In the genomic region with DNA sequence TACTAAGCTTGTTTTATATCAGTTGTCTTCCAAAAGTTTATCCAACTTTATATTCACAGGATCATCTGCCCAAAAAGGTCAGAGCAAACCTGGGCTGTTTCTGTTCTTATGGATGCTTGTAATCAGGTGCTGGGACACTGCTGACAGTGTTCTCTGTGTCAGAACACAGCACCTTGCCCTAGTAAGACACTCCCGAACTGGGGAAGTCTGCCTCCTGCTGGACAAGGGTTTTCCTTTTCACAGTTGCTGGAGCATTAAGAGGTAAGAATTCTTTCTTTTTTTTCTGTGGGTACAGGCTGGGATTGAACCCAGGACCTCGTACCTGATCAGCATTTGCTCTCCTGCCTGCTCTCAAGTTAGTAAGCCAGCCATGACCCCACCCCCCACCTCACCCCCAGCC, we compare ENCODE assay signal across 10 mouse cellular contexts.
DNase-seq lines count a peak whose midpoint lies in the region; ATAC-seq and TF ChIP-seq lines count a peak whose summit lies in the region.
"Had no signal": no experiment of that assay in that cellular context is flagged by ENCODE, and none has a peak within 500 bp of the region (broad histone marks: within the 10 kb centered on the region; RNA-seq: fewer than 3 reads in every experiment).

No protein-coding gene starts in this region.

- no peaks in the 10 kb centered on the region for H3K27me3 ChIP-seq in hindbrain, embryonic 11.5 days (ENCODE audit: control insufficient read depth, insufficient read depth, low read length)
- no peaks in the 10 kb centered on the region for H3K27me3 ChIP-seq in hindbrain, embryonic 14.5 days (ENCODE audit: control insufficient read depth, insufficient read depth, low read length)
- H3K27me3 ChIP-seq in ES-Bruce4 (ENCODE audit: control insufficient read depth, insufficient read depth, low read length, poor library complexity, severe bottlenecking): no peaks in the 10 kb centered on the region
- H3K27me3 ChIP-seq in forebrain, embryonic 13.5 days: no peaks in the 10 kb centered on the region

- H3K9me3 ChIP-seq in hindbrain, embryonic 11.5 days (ENCODE audit: control insufficient read depth, low read length): no peaks in the 10 kb centered on the region
- H3K9me3 ChIP-seq in hindbrain, embryonic 14.5 days (ENCODE audit: control insufficient read depth, low read length): no peaks in the 10 kb centered on the region
- no peaks in the 10 kb centered on the region for H3K9me3 ChIP-seq in ES-Bruce4 (replicated peaks; ENCODE audit: control insufficient read depth, insufficient read depth, low read length, poor library complexity, severe bottlenecking)
- H3K9me3 ChIP-seq in forebrain, embryonic 13.5 days (replicated peaks): no peaks in the 10 kb centered on the region

- no peaks in the 10 kb centered on the region for H3K36me3 ChIP-seq in hindbrain, embryonic 11.5 days (ENCODE audit: control insufficient read depth, insufficient read depth, low read length)
- peaks cover 15% of the 10 kb centered on the region for H3K36me3 ChIP-seq in hindbrain, embryonic 14.5 days (replicated peaks; ENCODE audit: control insufficient read depth, insufficient read depth)
- H3K36me3 ChIP-seq in ES-Bruce4 (ENCODE audit: control insufficient read depth, insufficient read depth, low read length, poor library complexity, severe bottlenecking): no peaks in the 10 kb centered on the region; the same call in 1 of the 2 replicates
- peaks cover 21% of the 10 kb centered on the region; the same call in 1 of the 2 replicates for H3K36me3 ChIP-seq in forebrain, embryonic 13.5 days (ENCODE audit: poor library complexity, severe bottlenecking)

- H3K27ac ChIP-seq in hindbrain, embryonic 11.5 days (ENCODE audit: low read depth, low read length): no peak overlapping the region
- H3K27ac ChIP-seq in hindbrain, embryonic 14.5 days: no peak overlapping the region
- no peak overlapping the region for H3K27ac ChIP-seq in ES-Bruce4 (ENCODE audit: insufficient read depth, low read length)
- no peak overlapping the region for H3K27ac ChIP-seq in forebrain, embryonic 13.5 days

- H3K4me3 ChIP-seq in hindbrain, embryonic 11.5 days (ENCODE audit: low read depth, low read length): no peak overlapping the region
- no peak overlapping the region for H3K4me3 ChIP-seq in hindbrain, embryonic 14.5 days (replicated peaks; ENCODE audit: low read length)
- H3K4me3 ChIP-seq in ES-Bruce4 (ENCODE audit: low read depth, low read length): no peak overlapping the region
- H3K4me3 ChIP-seq in forebrain, embryonic 13.5 days: no peak overlapping the region
- H3K4me3 ChIP-seq: myocyte had no signal

- no peaks in the 10 kb centered on the region for H3K4me1 ChIP-seq in hindbrain, embryonic 11.5 days (replicated peaks; ENCODE audit: control insufficient read depth, insufficient read depth, low read length)
- H3K4me1 ChIP-seq in hindbrain, embryonic 14.5 days (replicated peaks; ENCODE audit: control insufficient read depth, insufficient read depth, low read length): no peaks in the 10 kb centered on the region
- H3K4me1 ChIP-seq in ES-Bruce4 (ENCODE audit: control insufficient read depth, insufficient read depth, low read length): no peaks in the 10 kb centered on the region
- H3K4me1 ChIP-seq in forebrain, embryonic 13.5 days: no peaks in the 10 kb centered on the region

- peak; percentile 20 for DNase-seq in hindbrain, embryonic 11.5 days (ENCODE audit: low spot score)
- DNase-seq in hindbrain, embryonic 14.5 days (ENCODE audit: low spot score): no peak
- DNase-seq in c-Kit-positive CD71-negative TER-119-negative erythroid progenitor cells, embryonic 14.5 days (ENCODE audit: low read depth): peak; percentile 25
- DNase-seq in lung, postnatal 14 days: peak; percentile 47
- no peak for DNase-seq in urinary bladder, adult 2 months (ENCODE audit: low spot score)
- no peak for DNase-seq in layer of hippocampus, adult 11-12 months (ENCODE audit: low spot score)

- H3K4me2 ChIP-seq in hindbrain, embryonic 11.5 days (replicated peaks; ENCODE audit: low read depth, low read length): no peak overlapping the region
- no peak overlapping the region for H3K4me2 ChIP-seq in hindbrain, embryonic 14.5 days (replicated peaks)
- no peak overlapping the region for H3K4me2 ChIP-seq in forebrain, embryonic 13.5 days

- no peak for TF ChIP-seq POLR2A in ES-Bruce4 (IDR thresholded peaks at IDR 0.05; ENCODE audit: insufficient read depth, low read length)

- peak; percentile 27 for TF ChIP-seq CTCF in ES-Bruce4 (IDR thresholded peaks at IDR 0.05; ENCODE audit: low read depth, low read length)

- 66% methylated on average over 2 of the region's 2 CpGs for WGBS in hindbrain, embryonic 11.5 days
- 69% methylated on average over 2 of the region's 2 CpGs for WGBS in hindbrain, embryonic 14.5 days
- 60% methylated on average over 2 of the region's 2 CpGs for WGBS in forebrain, embryonic 13.5 days

- H3K9ac ChIP-seq in hindbrain, embryonic 11.5 days (ENCODE audit: low read depth, low read length): no peak overlapping the region
- no peak overlapping the region for H3K9ac ChIP-seq in hindbrain, embryonic 14.5 days
- H3K9ac ChIP-seq in ES-Bruce4 (ENCODE audit: low read depth, poor library complexity, severe bottlenecking): no peak overlapping the region
- H3K9ac ChIP-seq in forebrain, embryonic 13.5 days: no peak overlapping the region

- TF ChIP-seq EP300 in ES-Bruce4 (IDR thresholded peaks at IDR 0.05; ENCODE audit: insufficient read depth, low read depth, low read length): no peak

- ATAC-seq in hindbrain, embryonic 11.5 days (ENCODE audit: low FRiP score): no peak
- ATAC-seq in hindbrain, embryonic 14.5 days (ENCODE audit: low FRiP score): no peak
- no peak for ATAC-seq in forebrain, embryonic 13.5 days
- ATAC-seq: hindbrain, embryonic 16.5 days had no signal

Comparison
In these comparisons a context has a peak if more than half of its experiments do, and no peak if none do; other contexts are left out.
1. DNase-seq: peak in hindbrain, embryonic 11.5 days (single experiment), c-Kit-positive CD71-negative TER-119-negative erythroid progenitor cells, embryonic 14.5 days (single experiment) and lung, postnatal 14 days (single experiment); none in hindbrain, embryonic 14.5 days (single experiment), urinary bladder, adult 2 months (single experiment) and layer of hippocampus, adult 11-12 months (single experiment).